Mouse (Mus musculus) gonadal fat pad, adult 2 months (tissue): ENCODE results near the gene Phkb. TPM values are rescaled to one million over a fixed set of nuclear protein-coding genes. Genes with fewer than 3 reads are reported as not detected.

Experiments
- DNase-seq: peaks from one replicate; pipeline ENCODE4 v3.0.0-alpha.2; 2012; ENCODE audit warnings: low read depth
- polyA plus RNA-seq: library from polyadenylated mRNA; depleted of rRNA; stranded (reverse); fragments of >200 nt; gene quantifications from 2 replicates; pipeline ENCODE4 v1.2.3, GENCODE M21; 2012; rRNA removed

Phkb gene
- polyA plus RNA-seq, 1 experiment = 12.7 TPM

GRCm38 (mm10) chr8:86087468-86087867 is 246.7 kb downstream of the Phkb start:
- no peak for DNase-seq

- no peak for DNase-seq
These were observed 249.9 kb downstream of the Phkb start for GRCm38 (mm10) chr8:86090666-86091065.

Other genes starting within 250 kb of the Phkb start
- 0.30 and 0.39 TPM in 2 replicates for gene Neto2, start 140.0 kb upstream of the Phkb start, polyA plus RNA-seq
- gene Itfg1, start within 50 bp of the Phkb start, polyA plus RNA-seq = 23.8 and 24.5 TPM in 2 replicates